Mouse (Mus musculus) ES-CJ7 (cell line): ENCODE results near the gene Trim14.

ENCODE experiments used
- DNase-seq: peaks from one replicate; pipeline ENCODE4 v3.0.0; 2011; ENCODE audit warnings: low read depth, low spot score

Gene Trim14

GRCm38 (mm10) chr4:46527558-46527926 is 8.4 kb downstream of the Trim14 start:
- no peak for DNase-seq

- peak; percentile 50 for DNase-seq
Observed at GRCm38 (mm10) chr4:46526798-46527557, 9.0 kb downstream of the Trim14 start.

- no peak for DNase-seq
Observed at GRCm38 (mm10) chr4:46526226-46526625, 9.7 kb downstream of the Trim14 start.

- no peak for DNase-seq
Observed at GRCm38 (mm10) chr4:46523324-46523723, 12.6 kb downstream of the Trim14 start.

GRCm38 (mm10) chr4:46521457-46521856 is 14.5 kb downstream of the Trim14 start:
- no peak for DNase-seq

GRCm38 (mm10) chr4:46520491-46520890 is 15.4 kb downstream of the Trim14 start:
- DNase-seq: no peak

- peak; percentile 82 for DNase-seq
Observed at GRCm38 (mm10) chr4:46507736-46508460, 28.0 kb downstream of the Trim14 start.

GRCm38 (mm10) chr4:46506801-46507610 is 28.9 kb downstream of the Trim14 start:
- DNase-seq: peak; percentile 87

- no peak for DNase-seq
Observed at GRCm38 (mm10) chr4:46505361-46506057, 30.4 kb downstream of the Trim14 start.

GRCm38 (mm10) chr4:46503881-46504280 is 32.1 kb downstream of the Trim14 start:
- DNase-seq: no peak

- no peak for DNase-seq
Observed at GRCm38 (mm10) chr4:46502606-46503502, 33.1 kb downstream of the Trim14 start.

GRCm38 (mm10) chr4:46498976-46499375 is 37.0 kb downstream of the Trim14 start:
- peak; percentile 42 for DNase-seq

- DNase-seq: no peak
Observed at GRCm38 (mm10) chr4:46498511-46498910, 37.4 kb downstream of the Trim14 start.

GRCm38 (mm10) chr4:46497286-46497892 is 38.6 kb downstream of the Trim14 start:
- peak; percentile 60 for DNase-seq

GRCm38 (mm10) chr4:46495543-46495942 is 40.4 kb downstream of the Trim14 start:
- no peak for DNase-seq

GRCm38 (mm10) chr4:46493071-46493470 is 42.9 kb downstream of the Trim14 start:
- no peak for DNase-seq

- peak; percentile 96 for DNase-seq
Observed at GRCm38 (mm10) chr4:46489028-46489925, 46.7 kb downstream of the Trim14 start, which contains the start of gene Nans. Gene Nans (plus strand): TSS chr4:46489248.

GRCm38 (mm10) chr4:46487348-46487747 is 48.6 kb downstream of the Trim14 start:
- no peak for DNase-seq
